Mouse (Mus musculus) hindbrain, embryonic 14.5 days (tissue): ENCODE data around the gene Olfr1418. TPM values are rescaled to one million over a fixed set of nuclear protein-coding genes. Genes with fewer than 3 reads are reported as not detected.

Source experiments
- ATAC-seq: fragments of 200-750 bp; cut with Nextera tagmentation; 2 replicates; pipeline ENCODE4 v1.8.0; 2017; ENCODE audit warnings: moderate number of reproducible peaks, mild to moderate bottlenecking, moderate TSS enrichment, moderate library complexity; ENCODE audit not compliant: low FRiP score
- DNase-seq: peaks from one replicate; pipeline ENCODE4 v3.0.0-alpha.2; 2015; ENCODE audit warnings: low spot score
- H3K27ac ChIP-seq: fragments of 300-500 bp; sonication (generic); 2 replicates; pipeline ENCODE4 v1.5.1; 2014; ENCODE audit warnings: mild to moderate bottlenecking, moderate library complexity
- H3K27me3 ChIP-seq: fragments of 300-500 bp; sonication (generic); 2 replicates; pipeline ENCODE4 v1.6.1; 2014; ENCODE audit warnings: mild to moderate bottlenecking, low read length, mixed read lengths; ENCODE audit not compliant: control insufficient read depth, insufficient read depth
- H3K36me3 ChIP-seq: fragments of 300-500 bp; sonication (generic); replicated peaks from 2 replicates; pipeline ENCODE4 v1.6.1; 2014; ENCODE audit not compliant: control insufficient read depth, insufficient read depth
- H3K4me1 ChIP-seq: fragments of 300-500 bp; sonication (generic); replicated peaks from 2 replicates; pipeline ENCODE4 v1.6.1; 2014; ENCODE audit warnings: antibody characterized with exemption, low read length, mixed read lengths; ENCODE audit not compliant: control insufficient read depth, insufficient read depth
- H3K4me2 ChIP-seq: fragments of 300-500 bp; sonication (generic); replicated peaks from 2 replicates; pipeline ENCODE4 v1.6.1; 2014; ENCODE audit warnings: mild to moderate bottlenecking, moderate library complexity
- H3K4me3 ChIP-seq: fragments of 300-500 bp; sonication (generic); replicated peaks from 2 replicates; pipeline ENCODE4 v1.5.1; 2014; ENCODE audit warnings: mild to moderate bottlenecking, low read length
- H3K9ac ChIP-seq: fragments of 300-500 bp; sonication (generic); 2 replicates; pipeline ENCODE4 v1.6.1; 2014
- H3K9me3 ChIP-seq: fragments of 300-500 bp; sonication (generic); 2 replicates; pipeline ENCODE4 v1.6.1; 2016; ENCODE audit warnings: low read length; ENCODE audit not compliant: control insufficient read depth
- WGBS: fragments of 180-500 bp; shearing (Covaris S2); extraction: QIAGEN DNeasy Blood & Tissue Kit; methylation state at CpG from one replicate; pipeline ENCODE4 v1.1.7; 2014; 5-methylcytosine and 5-hydroxymethylcytosine counted together
- polyA plus RNA-seq: library from polyadenylated mRNA; unstranded; fragments of >200 nt; fragmentation: Nextera tagmentation; extraction: Ambion mirVana; gene quantifications from 2 replicates; pipeline ENCODE4 v1.2.1, GENCODE M21; 2014

Olfr1418 gene
- polyA plus RNA-seq, 1 experiment from 2014 or later: not detected

- Histone ChIP-seq H3K4me1 (peaks cover 12% of the 10 kb centered on the region), H3K9me3 (no peaks in the 10 kb centered on the region), H3K4me2 (no peak overlapping the region), H3K27ac (no peak overlapping the region), H3K4me3 (no peak overlapping the region), H3K9ac (no peak overlapping the region), H3K27me3 (peaks cover 21% of the 10 kb centered on the region), H3K36me3 (no peaks in the 10 kb centered on the region)
- ATAC-seq (no peak), DNase-seq (no peak)
- WGBS: 24% methylated on average over 4 of the region's 4 CpGs
Observed at GRCm38 (mm10) chr19:11823346-11824065, 37.4 kb downstream of the Olfr1418 start.

DNA sequence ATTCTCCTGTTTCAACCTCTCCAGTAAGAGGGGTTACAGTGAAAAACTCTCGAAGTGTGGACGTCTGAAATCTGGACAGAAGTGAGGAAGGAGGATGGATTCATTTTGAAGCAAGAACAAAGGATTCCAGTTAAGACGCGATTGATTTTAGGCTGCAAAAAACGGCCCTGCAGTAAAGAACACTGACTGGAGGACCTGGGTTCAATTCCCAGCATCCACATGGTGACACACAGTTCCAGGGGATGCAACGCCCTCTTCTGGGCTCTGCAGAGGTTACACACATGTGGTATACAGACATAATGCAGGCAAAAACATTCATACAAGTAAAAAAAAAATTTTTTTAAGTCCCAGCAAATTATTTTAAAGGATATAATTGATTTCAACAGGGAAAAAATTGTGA lies 40.7 kb downstream of the Olfr1418 start:
- no peak for ATAC-seq
- DNase-seq: no peak
- no peaks in the 10 kb centered on the region for H3K36me3 ChIP-seq
- H3K9me3 ChIP-seq: no peaks in the 10 kb centered on the region
- H3K27ac ChIP-seq: no peak overlapping the region
- WGBS: 39% methylated on average over 6 of the region's 6 CpGs
- H3K4me1 ChIP-seq: peaks cover 19% of the 10 kb centered on the region
- peak overlapping the region; percentile 87 for H3K4me3 ChIP-seq
- peak overlapping the region; percentile 80 for H3K4me2 ChIP-seq
- H3K27me3 ChIP-seq: peaks cover 37% of the 10 kb centered on the region
- 0 out of 2 replicates have a peak overlapping the region, but pooled peaks have one; percentile 8 for H3K9ac ChIP-seq

DNA sequence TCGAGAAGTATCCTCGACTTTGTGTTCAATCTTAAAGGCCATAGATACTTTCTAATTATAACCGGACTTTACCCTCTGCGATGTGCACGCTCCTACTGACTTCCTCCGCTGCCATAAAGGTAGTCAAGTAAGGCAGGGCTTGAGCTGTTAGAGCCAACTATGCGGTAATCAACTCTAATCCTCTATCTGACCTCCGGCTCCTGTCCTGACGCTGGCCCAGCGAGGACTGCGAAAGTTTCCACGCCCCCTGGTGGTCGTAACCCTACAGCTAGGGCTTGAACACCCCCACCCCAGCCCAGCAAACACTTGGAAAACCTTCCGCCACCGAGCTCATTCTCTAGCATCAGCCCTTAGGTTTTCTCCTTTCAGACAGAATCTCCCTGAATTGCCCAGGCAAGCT lies 41.1 kb downstream of the Olfr1418 start:
- H3K9ac ChIP-seq: 0 out of 2 replicates have a peak overlapping the region, but pooled peaks have one; percentile 8
- H3K27me3 ChIP-seq: peaks cover 37% of the 10 kb centered on the region
- WGBS: 1% methylated on average over 15 of the region's 15 CpGs

GRCm38 (mm10) chr19:11819143-11819700 lies 41.6 kb downstream of the Olfr1418 start, which contains the start of gene Stx3:
Gene Stx3 (minus strand): TSS chr19:11819403.
- peak within 1 kb of the TSS; percentile 82 for H3K9ac ChIP-seq
- under 1% methylated on average over 20 of the region's 20 CpGs for WGBS
- H3K27ac ChIP-seq: peak within 1 kb of the TSS; percentile 20; the same call in 1 of the 2 replicates
- H3K4me1 ChIP-seq: peaks cover 19% of the 10 kb centered on the region
- H3K9me3 ChIP-seq: no peaks in the 10 kb centered on the region
- ATAC-seq: peak; percentile 18; the same call in 1 of the 2 replicates
- peaks cover 37% of the 10 kb centered on the region for H3K27me3 ChIP-seq
- H3K4me2 ChIP-seq: peak within 1 kb of the TSS; percentile 80
- peak; percentile 32 for DNase-seq
- no peaks in the 10 kb centered on the region for H3K36me3 ChIP-seq
- H3K4me3 ChIP-seq: peak within 1 kb of the TSS; percentile 87

More for the DNA sequence above, 41.1 kb downstream of the Olfr1418 start:
- Histone ChIP-seq H3K9me3 (no peaks in the 10 kb centered on the region), H3K4me1 (peaks cover 19% of the 10 kb centered on the region), H3K4me3 (peak overlapping the region; percentile 87), H3K4me2 (peak overlapping the region; percentile 80), H3K36me3 (no peaks in the 10 kb centered on the region), H3K27ac (no peak overlapping the region)
- ATAC-seq: peak; percentile 81
- DNase-seq: peak; percentile 79

DNA sequence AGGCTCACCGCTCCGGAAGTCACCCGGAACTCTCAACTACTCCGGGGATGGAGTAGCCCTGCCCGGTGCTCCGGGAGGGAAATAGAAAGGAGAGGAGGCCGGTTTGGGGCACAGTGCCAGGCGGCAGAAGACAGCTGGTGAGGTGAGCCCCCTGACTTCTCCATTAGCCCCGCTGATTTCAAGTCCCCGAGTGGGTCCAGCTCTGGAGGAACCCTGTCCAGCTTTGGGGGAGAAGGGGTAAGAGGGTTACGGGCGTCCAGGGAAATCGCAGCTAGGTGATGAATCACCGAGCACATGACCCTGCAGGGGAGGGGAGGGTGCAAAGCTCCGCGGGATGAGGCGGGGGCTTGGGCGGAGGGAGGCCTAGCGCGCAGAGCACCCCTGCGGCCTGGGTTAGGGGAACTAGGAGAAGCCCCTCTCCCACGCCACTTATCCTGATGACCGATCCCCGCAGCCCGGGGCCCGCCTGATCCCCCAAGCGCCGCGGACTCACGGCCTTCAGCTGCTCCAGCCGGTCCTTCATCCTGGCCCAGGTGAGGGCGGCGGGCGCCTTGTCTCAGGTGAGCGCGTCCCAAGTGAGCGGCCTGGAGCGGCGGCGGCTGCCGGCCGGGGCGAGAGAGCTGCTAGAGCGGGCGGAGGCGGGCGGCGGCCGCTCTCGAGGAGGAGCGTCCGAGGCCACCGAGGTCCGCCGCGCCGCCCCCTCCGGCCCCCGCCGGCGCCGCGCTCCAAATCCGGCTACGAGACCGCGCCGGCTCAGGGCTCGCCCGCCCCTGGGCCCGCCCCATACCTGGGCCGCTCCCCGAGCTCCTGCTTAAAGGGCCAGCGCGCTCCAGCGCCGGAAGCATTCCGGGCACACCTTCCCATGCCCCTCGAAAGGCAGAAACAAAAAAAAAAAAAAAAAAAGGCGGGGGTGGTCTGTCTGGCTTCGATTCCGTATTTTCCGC lies 42.4 kb downstream of the Olfr1418 start:
- Histone ChIP-seq H3K27me3 (peaks cover 37% of the 10 kb centered on the region), H3K9me3 (no peaks in the 10 kb centered on the region), H3K4me1 (peaks cover 19% of the 10 kb centered on the region), H3K27ac (peak overlapping the region; percentile 20; the same call in 1 of the 2 replicates), H3K36me3 (no peaks in the 10 kb centered on the region), H3K4me3 (peak overlapping the region; percentile 87), H3K4me2 (peak overlapping the region; percentile 80), H3K9ac (peak overlapping the region; percentile 82)
- peak; percentile 84 for ATAC-seq
- WGBS: under 1% methylated on average over 38 of the region's 83 CpGs
- DNase-seq: peak; percentile 34

DNA sequence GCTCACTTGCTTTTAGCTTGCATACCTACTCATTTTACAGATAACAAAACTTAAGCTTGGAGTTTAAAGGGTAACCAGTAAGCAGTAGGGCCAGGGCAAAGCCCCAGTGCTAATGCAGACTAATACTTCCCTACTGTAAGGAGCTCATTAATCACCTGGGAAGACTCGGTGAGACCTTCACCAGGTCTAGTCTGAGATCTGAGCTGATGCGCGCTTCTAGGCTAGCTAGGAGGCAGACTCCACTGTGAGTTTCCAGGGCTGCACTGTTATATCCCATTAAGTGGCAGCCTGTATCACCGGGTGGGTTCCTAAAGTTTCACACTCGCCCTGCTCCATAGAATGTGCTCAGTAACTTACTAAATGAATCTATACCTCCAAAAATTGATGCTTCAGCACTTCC lies 43.3 kb downstream of the Olfr1418 start:
- no peaks in the 10 kb centered on the region for H3K36me3 ChIP-seq
- peaks cover 19% of the 10 kb centered on the region for H3K4me1 ChIP-seq
- DNase-seq: no peak
- H3K27ac ChIP-seq: no peak overlapping the region
- H3K9me3 ChIP-seq: no peaks in the 10 kb centered on the region
- H3K4me2 ChIP-seq: peak overlapping the region; percentile 80
- no peak for ATAC-seq
- peak overlapping the region; percentile 82 for H3K9ac ChIP-seq
- peak overlapping the region; percentile 87 for H3K4me3 ChIP-seq
- 11% methylated on average over 5 of the region's 5 CpGs for WGBS
- H3K27me3 ChIP-seq: peaks cover 37% of the 10 kb centered on the region

- 57% methylated on average over 6 of the region's 6 CpGs for WGBS
- DNase-seq: no peak
- no peaks in the 10 kb centered on the region for H3K36me3 ChIP-seq
- peaks cover 25% of the 10 kb centered on the region for H3K4me1 ChIP-seq
- H3K4me2 ChIP-seq: no peak overlapping the region
- ATAC-seq: no peak
- no peak overlapping the region for H3K9ac ChIP-seq
- H3K9me3 ChIP-seq: no peaks in the 10 kb centered on the region
- no peak overlapping the region for H3K4me3 ChIP-seq
- H3K27ac ChIP-seq: no peak overlapping the region
- H3K27me3 ChIP-seq: peaks cover 37% of the 10 kb centered on the region
Observed at GRCm38 (mm10) chr19:11816706-11817105, 44.2 kb downstream of the Olfr1418 start.

DNA sequence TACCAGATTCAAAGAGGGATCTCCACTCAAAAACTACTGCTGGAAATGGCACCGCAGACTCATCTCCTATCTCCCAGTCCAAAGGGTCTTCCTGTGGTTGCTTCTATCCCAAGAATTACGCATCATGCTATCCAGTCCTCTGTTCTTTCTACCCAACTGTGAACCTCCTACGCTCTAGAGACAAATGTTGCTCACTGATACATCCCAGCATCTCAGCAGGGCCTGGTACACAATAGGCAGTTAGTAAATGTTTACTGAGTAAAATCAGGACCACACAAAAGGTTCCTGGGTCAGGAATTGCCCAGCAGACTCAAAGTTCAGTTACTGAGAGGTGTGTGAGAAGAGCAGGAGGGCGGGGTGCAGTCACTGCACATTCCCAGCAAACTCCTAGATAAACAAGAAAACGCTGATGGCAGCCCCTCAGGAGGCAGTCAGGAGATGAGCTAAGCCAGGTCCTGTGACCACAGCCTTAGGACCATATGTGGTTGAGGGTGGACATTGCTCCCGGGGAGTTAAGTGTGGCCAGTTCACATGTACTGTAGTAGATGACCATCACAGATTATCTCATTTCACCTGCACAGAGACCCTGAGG lies 46.0 kb downstream of the Olfr1418 start:
- no peak overlapping the region for H3K4me3 ChIP-seq
- peaks cover 23% of the 10 kb centered on the region for H3K27me3 ChIP-seq
- no peak overlapping the region for H3K27ac ChIP-seq
- no peak overlapping the region for H3K9ac ChIP-seq
- no peak overlapping the region for H3K4me2 ChIP-seq
- H3K9me3 ChIP-seq: no peaks in the 10 kb centered on the region
- DNase-seq (no peak), ATAC-seq (no peak)
- WGBS: 68% methylated on average over 6 of the region's 6 CpGs
- H3K36me3 ChIP-seq: no peaks in the 10 kb centered on the region
- peaks cover 21% of the 10 kb centered on the region for H3K4me1 ChIP-seq
